Mouse (Mus musculus) lung, postnatal 36 days (tissue): ENCODE results near the gene Tnfrsf1a.

ENCODE experiments used
- DNase-seq: peaks from one replicate; pipeline ENCODE4 v3.0.0; 2022; ENCODE audit warnings: mixed read lengths

Tnfrsf1a gene

GRCm38 (mm10) chr6:125389853-125390252 is 40.7 kb downstream of the Tnfrsf1a start:
- DNase-seq, result no peak

GRCm38 (mm10) chr6:125405461-125406382 is 56.6 kb downstream of the Tnfrsf1a start:
- DNase-seq, result no peak

GRCm38 (mm10) chr6:125407224-125407623 is 58.1 kb downstream of the Tnfrsf1a start:
- no peak for DNase-seq

- peak; percentile 50 for DNase-seq
Measured at GRCm38 (mm10) chr6:125407657-125408056, 58.5 kb downstream of the Tnfrsf1a start.

- DNase-seq, result no peak
Measured at GRCm38 (mm10) chr6:125410551-125410950, 61.4 kb downstream of the Tnfrsf1a start.

GRCm38 (mm10) chr6:125410995-125411547 is 61.9 kb downstream of the Tnfrsf1a start:
- peak; percentile 76 for DNase-seq

- DNase-seq, result no peak
Measured at GRCm38 (mm10) chr6:125411661-125412060, 62.5 kb downstream of the Tnfrsf1a start.
